Mouse (Mus musculus) lung, postnatal 10 days (tissue): ENCODE data around the gene Fyn.

Source experiments
- DNase-seq: peaks from one replicate; pipeline ENCODE4 v3.0.0; 2021

Fyn gene

GRCm38 (mm10) chr10:39512631-39513314, 144.1 kb downstream of the Fyn start:
- DNase-seq: peak; percentile 35

- DNase-seq: no peak
These were observed 146.3 kb downstream of the Fyn start for GRCm38 (mm10) chr10:39514916-39515315.

- no peak for DNase-seq
These were observed 148.0 kb downstream of the Fyn start for GRCm38 (mm10) chr10:39516541-39517133.

- no peak for DNase-seq
These were observed 148.7 kb downstream of the Fyn start for GRCm38 (mm10) chr10:39517375-39517774.

- no peak for DNase-seq
These were observed 149.6 kb downstream of the Fyn start for GRCm38 (mm10) chr10:39518232-39518631.

- DNase-seq: no peak
These were observed 150.2 kb downstream of the Fyn start for GRCm38 (mm10) chr10:39518859-39519258.

GRCm38 (mm10) chr10:39520123-39520989, 151.7 kb downstream of the Fyn start:
- DNase-seq: peak; percentile 78

GRCm38 (mm10) chr10:39521327-39521726, 152.7 kb downstream of the Fyn start:
- no peak for DNase-seq

GRCm38 (mm10) chr10:39521861-39522391, 153.3 kb downstream of the Fyn start:
- DNase-seq: no peak

GRCm38 (mm10) chr10:39522857-39523614, 154.4 kb downstream of the Fyn start:
- DNase-seq: no peak

- no peak for DNase-seq
These were observed 155.7 kb downstream of the Fyn start for GRCm38 (mm10) chr10:39524355-39524754.

- DNase-seq: no peak
These were observed 156.8 kb downstream of the Fyn start for GRCm38 (mm10) chr10:39525431-39525830.

- DNase-seq: no peak
These were observed 158.5 kb downstream of the Fyn start for GRCm38 (mm10) chr10:39527113-39527512.

GRCm38 (mm10) chr10:39529179-39529578, 160.5 kb downstream of the Fyn start:
- DNase-seq: no peak

- DNase-seq: no peak
These were observed 163.5 kb downstream of the Fyn start for GRCm38 (mm10) chr10:39532008-39532740.

GRCm38 (mm10) chr10:39532823-39533222, 164.2 kb downstream of the Fyn start:
- DNase-seq: no peak

- peak; percentile 62 for DNase-seq
These were observed 165.8 kb downstream of the Fyn start for GRCm38 (mm10) chr10:39534324-39535026.

GRCm38 (mm10) chr10:39535347-39535746, 166.7 kb downstream of the Fyn start:
- DNase-seq: no peak

GRCm38 (mm10) chr10:39536258-39536657, 167.6 kb downstream of the Fyn start:
- DNase-seq: peak; percentile 56

- DNase-seq: no peak
These were observed 171.5 kb downstream of the Fyn start for GRCm38 (mm10) chr10:39540012-39540647.

- peak; percentile 33 for DNase-seq
These were observed 172.3 kb downstream of the Fyn start for GRCm38 (mm10) chr10:39540995-39541394.
